Mouse (Mus musculus): ENCODE results near the gene Mrm2. TPM values are rescaled to one million over a fixed set of nuclear protein-coding genes. Genes with fewer than 3 reads are reported as not detected.
"Not testable (repeated sequence)": the region's sequence is repeated elsewhere in the genome, so short reads cannot be mapped to it uniquely, and the experiment has no call there.

Mrm2 gene
- total RNA-seq (2021): 10 to 100 TPM in 1 of 2 experiments, 1 to 10 TPM in 1; 9.6 to 10.2 TPM

GRCm38 (mm10) chr5:140331615-140332512 lies at the start of gene Mrm2:
Gene Mrm2, minus strand, starts transcription at chr5:140331898.
- intact Hi-C loops (cut with DNase I): loop anchor here (5.0 to 10.0 kb wide), 2 partner anchors 80 to 497 kb away; no protein-coding TSS in a partner anchor
- DNase-seq (ENCODE audit: extremely low spot score in 1 of 2, low spot score in 2 of 2): peak; percentile 62 to 87

GRCm38 (mm10) chr5:140381156-140381555 lies 49.5 kb upstream of the Mrm2 start:
- intact Hi-C loops (cut with DNase I): no loop called here
- DNase-seq (ENCODE audit: extremely low spot score in 1 of 2, low spot score in 2 of 2): no peak

- intact Hi-C loops (cut with DNase I): no loop called here
- DNase-seq (ENCODE audit: extremely low spot score in 1 of 2, low spot score in 2 of 2): no peak
Measured at GRCm38 (mm10) chr5:140379299-140379698, 47.6 kb upstream of the Mrm2 start.

DNA sequence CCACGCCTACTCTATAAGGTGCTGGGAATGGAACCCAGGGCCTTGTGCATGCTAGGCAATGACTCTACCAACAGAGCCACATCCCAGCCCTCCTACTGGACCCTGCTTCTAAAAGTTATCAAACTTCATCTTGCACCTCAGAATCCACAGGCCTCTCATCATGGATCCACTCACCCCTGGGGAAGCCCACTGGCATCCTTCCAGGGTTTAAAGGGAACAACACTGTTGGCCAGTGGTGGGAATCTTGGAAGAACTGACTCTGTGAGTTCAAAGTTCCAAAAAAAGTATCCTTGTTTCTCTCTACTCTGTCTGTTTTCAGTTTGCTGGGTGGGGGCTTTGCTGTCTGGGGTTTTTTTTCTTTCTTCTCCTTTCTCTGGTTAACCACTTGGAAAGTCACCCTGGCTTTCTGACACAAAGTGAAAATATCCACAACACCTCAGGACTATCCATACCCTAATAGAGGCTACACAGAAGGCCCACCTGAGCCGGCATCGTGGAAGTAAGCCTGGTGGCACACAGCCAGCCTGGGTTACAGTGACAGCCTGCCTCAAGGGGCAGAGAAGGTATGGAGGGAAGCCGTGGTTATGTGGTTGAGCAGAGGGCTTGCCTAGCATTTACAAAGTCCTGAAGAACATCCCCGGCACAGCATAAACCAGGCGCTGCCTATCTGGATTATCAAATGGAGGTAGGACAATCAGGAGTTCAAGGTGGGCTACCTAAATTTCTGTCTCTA lies 46.6 kb upstream of the Mrm2 start:
- DNase-seq (ENCODE audit: extremely low spot score in 1 of 2, low spot score in 2 of 2): no peak
- intact Hi-C loops (cut with DNase I): no loop called here

- intact Hi-C loops (cut with DNase I): no loop called here
- no peak for DNase-seq (ENCODE audit: extremely low spot score in 1 of 2, low spot score in 2 of 2)
Measured at GRCm38 (mm10) chr5:140375249-140375829, 43.6 kb upstream of the Mrm2 start.

- intact Hi-C loops (cut with DNase I): no loop called here
- peak in 1 of 2 experiments; percentile 42 for DNase-seq (ENCODE audit: extremely low spot score in 1 of 2, low spot score in 2 of 2)
Measured at GRCm38 (mm10) chr5:140374226-140374625, 42.5 kb upstream of the Mrm2 start.

- intact Hi-C loops (cut with DNase I): no loop called here
- no peak for DNase-seq (ENCODE audit: extremely low spot score in 1 of 2, low spot score in 2 of 2)
Measured at GRCm38 (mm10) chr5:140373711-140374110, 42.0 kb upstream of the Mrm2 start.

DNA sequence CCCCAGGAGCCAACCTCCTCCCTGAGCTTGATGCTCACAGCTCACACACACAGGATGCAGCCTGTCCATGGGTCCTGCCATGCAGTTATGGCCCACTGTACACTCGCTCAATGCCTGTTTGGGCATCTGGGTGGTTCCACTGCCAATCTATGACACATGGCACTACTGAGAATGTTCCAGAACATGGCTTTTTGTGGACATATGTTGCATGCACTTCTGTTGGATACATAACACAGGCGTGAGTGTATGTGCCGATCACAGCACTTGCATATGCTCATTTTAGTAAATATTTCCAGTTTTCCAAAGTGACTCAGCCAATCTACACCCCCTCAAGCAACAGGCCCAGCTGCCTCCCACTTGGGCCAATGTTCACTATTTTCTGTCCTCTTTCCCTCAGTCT lies 40.0 kb upstream of the Mrm2 start:
- intact Hi-C loops (cut with DNase I): no loop called here
- peak in 1 of 2 experiments; percentile 56 for DNase-seq (ENCODE audit: extremely low spot score in 1 of 2, low spot score in 2 of 2)

- intact Hi-C loops (cut with DNase I): no loop called here
- DNase-seq (ENCODE audit: extremely low spot score in 1 of 2, low spot score in 2 of 2): no peak
Measured at GRCm38 (mm10) chr5:140370446-140371254, 39.0 kb upstream of the Mrm2 start.

DNA sequence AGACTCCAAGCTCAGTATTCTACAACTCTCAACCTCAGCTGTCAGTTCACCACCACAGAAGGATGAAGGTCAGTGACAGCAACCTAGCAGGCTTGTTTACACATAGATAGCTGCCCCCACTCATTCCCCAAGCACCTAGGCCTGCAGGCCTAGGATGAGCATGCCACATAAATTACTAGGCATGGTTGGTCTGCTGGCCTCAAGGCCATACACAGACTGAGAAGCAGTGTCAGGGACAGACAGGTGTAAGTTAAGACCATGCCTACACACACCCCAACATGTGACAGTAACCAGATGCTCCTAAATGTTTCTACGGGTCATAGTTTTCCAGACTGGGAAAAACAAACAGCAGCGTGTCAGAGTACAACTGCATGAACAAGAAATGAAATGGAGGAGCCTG lies 37.8 kb upstream of the Mrm2 start:
- DNase-seq (ENCODE audit: extremely low spot score in 1 of 2, low spot score in 2 of 2): no peak
- intact Hi-C loops (cut with DNase I): no loop called here

- intact Hi-C loops (cut with DNase I): no loop called here
- DNase-seq (ENCODE audit: extremely low spot score in 1 of 2, low spot score in 2 of 2): no peak
Measured at GRCm38 (mm10) chr5:140368926-140369325, 37.2 kb upstream of the Mrm2 start.

DNA sequence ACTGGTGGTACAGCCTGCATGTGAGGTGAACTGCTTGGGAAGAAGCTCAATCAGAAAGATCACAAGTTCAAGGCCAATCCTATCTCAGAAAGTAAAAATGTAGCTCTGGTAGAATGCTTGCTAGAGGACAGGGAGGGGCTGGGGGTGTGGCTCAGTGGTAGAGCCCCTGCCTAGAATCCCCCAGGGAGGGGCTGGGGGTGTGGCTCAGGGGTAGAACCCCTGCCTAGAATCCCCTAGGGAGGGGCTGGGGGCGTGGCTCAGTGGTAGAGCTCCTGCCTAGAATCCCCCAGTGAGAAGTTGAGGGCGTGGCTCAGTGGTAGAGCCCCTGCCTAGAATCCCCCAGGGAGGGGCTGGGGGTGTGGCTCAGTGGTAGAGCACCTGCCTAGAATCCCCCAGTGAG lies 36.4 kb upstream of the Mrm2 start:
- DNase-seq (ENCODE audit: extremely low spot score in 1 of 2, low spot score in 2 of 2); intact Hi-C loops (cut with DNase I): not testable (repeated sequence)

GRCm38 (mm10) chr5:140364415-140364814 lies 32.7 kb upstream of the Mrm2 start:
- intact Hi-C loops (cut with DNase I): no loop called here
- DNase-seq (ENCODE audit: extremely low spot score in 1 of 2, low spot score in 2 of 2): no peak

- intact Hi-C loops (cut with DNase I): no loop called here
Measured at GRCm38 (mm10) chr5:140359930-140360674, 28.4 kb upstream of the Mrm2 start.

DNA sequence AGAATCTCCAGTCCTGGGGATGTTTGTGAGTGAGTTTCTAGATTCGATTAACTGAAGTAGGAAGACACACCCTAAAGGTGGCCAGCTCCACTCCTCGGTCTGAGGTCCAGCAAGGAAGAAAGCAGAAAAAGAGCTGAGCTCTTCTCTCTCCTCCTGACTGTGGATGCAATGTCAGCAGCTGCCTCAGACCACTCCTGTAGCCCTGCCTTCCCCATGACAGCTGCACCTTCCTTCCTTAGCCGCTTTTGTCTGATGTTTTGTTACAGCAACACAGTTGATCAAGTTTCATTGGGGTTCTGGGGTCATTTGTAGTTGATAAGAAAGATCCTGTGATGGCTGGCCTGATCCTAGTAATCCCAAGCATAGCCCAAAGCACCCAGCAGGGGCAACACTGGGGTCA lies 25.8 kb upstream of the Mrm2 start:
- intact Hi-C loops (cut with DNase I): no loop called here
- DNase-seq (ENCODE audit: extremely low spot score in 1 of 2, low spot score in 2 of 2): no peak

More at GRCm38 (mm10) chr5:140359930-140360674, 28.4 kb upstream of the Mrm2 start:
- DNase-seq (ENCODE audit: extremely low spot score in 1 of 2, low spot score in 2 of 2): no peak

DNA sequence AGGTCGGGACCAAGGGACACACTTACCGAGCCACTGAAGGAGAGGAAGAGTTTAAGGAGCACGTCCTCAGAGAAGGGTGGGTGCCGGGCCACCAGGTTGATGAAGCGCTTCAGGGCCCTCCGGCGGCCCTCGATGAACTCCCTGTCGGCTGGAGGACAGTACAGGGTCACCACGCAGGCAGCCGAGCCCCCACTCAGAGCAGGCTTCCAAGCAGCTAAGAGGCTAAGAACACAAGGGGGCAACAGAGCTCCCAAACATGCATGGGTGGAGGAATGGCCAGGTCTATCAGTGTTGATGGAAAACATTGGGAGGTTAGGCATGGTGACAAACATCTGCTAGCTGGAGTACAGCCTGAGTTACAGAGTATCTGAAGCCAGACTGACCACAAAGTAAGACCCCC lies 24.2 kb upstream of the Mrm2 start:
- intact Hi-C loops (cut with DNase I): no loop called here
- no peak for DNase-seq (ENCODE audit: extremely low spot score in 1 of 2, low spot score in 2 of 2)

DNA sequence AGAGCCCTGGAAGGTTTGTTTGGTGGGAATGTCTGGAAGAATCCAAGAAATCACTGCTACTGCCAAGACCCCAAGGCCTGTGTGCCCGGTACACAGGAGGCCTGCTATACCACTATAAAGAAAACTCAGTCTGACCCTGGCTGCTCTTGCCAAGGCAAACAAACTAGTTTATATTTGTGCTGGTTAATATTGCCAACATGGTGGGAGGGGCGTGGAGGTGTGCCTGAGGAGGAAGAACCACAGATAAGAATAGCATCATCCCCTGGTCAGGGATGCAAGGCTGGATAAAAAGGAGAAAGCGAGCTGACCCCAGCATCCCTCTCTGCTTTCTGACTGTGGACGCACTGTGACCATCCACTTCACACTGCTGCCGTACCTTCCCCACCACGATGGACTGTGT lies 20.7 kb upstream of the Mrm2 start:
- intact Hi-C loops (cut with DNase I): no loop called here
- no peak for DNase-seq (ENCODE audit: extremely low spot score in 1 of 2, low spot score in 2 of 2)
